Mouse (Mus musculus): ENCODE data around the gene Ankrd27. TPM values are rescaled to one million over a fixed set of nuclear protein-coding genes. Genes with fewer than 3 reads are reported as not detected.

Ankrd27 gene
- total RNA-seq (2023), result 10 to 100 TPM; 43.7 to 51.3 TPM

GRCm38 (mm10) chr7:35586055-35586905 lies at the start of gene Ankrd27:
Gene Ankrd27, plus strand, starts transcription at chr7:35586244.

GRCm38 (mm10) chr7:35537562-35537961 lies 48.5 kb upstream of the Ankrd27 start, which contains the start of gene Tdrd12:
Gene Tdrd12, minus strand, starts transcription at chr7:35537745.

GRCm38 (mm10) chr7:35556205-35556603 lies 29.8 kb upstream of the Ankrd27 start, which contains the start of gene Nudt19:
Gene Nudt19, minus strand, starts transcription at chr7:35556304.

GRCm38 (mm10) chr7:35585191-35586054 lies 621 bp upstream of the Ankrd27 start, which contains the start of gene Rgs9bp:
Gene Rgs9bp, minus strand, starts transcription at chr7:35585582.

GRCm38 (mm10) chr7:35647101-35647698 lies 61.2 kb downstream of the Ankrd27 start, which contains the start of gene Pdcd5:
Gene Pdcd5, minus strand, starts transcription at chr7:35647521.

Other genes starting within 250 kb of the Ankrd27 start
- 10 to 100 TPM; 11.6 to 15.0 TPM for gene Faap24, start 189.4 kb upstream of the Ankrd27 start, total RNA-seq (2023)
- gene Cep89, start 189.2 kb upstream of the Ankrd27 start, total RNA-seq (2023), result 10 to 100 TPM; 39.2 to 47.8 TPM
- not detected for gene Slc7a9, start 137.4 kb upstream of the Ankrd27 start, total RNA-seq (2023)
- gene Tdrd12, start 48.5 kb upstream of the Ankrd27 start, total RNA-seq (2023), result not detected
- gene Nudt19, start 29.9 kb upstream of the Ankrd27 start, total RNA-seq (2023), result 10 to 100 TPM; 26.4 to 32.5 TPM
- under 1 TPM in 1 of 2 experiments, not detected in 1; 0.09 TPM for gene Rgs9bp, start 662 bp upstream of the Ankrd27 start, total RNA-seq (2023)
- 10 to 100 TPM; 49.4 to 53.5 TPM for gene Pdcd5, start 61.3 kb downstream of the Ankrd27 start, total RNA-seq (2023)
- 10 to 100 TPM; 50.6 to 56.5 TPM for gene Dpy19l3, start 168.2 kb downstream of the Ankrd27 start, total RNA-seq (2023)
- 10 to 100 TPM; 72.7 to 72.8 TPM for gene Zfp507, start 216.8 kb downstream of the Ankrd27 start, total RNA-seq (2023)

Data from B cell, adult 67 days (primary cell).